Mouse (Mus musculus): ENCODE measurements around the gene E4f1.

The E4f1 gene

GRCm38 (mm10) chr17:24481027-24481815 is 11.1 kb upstream of the E4f1 start:
- no peak for DNase-seq (ENCODE audit: low spot score in 2 of 2)

DNA sequence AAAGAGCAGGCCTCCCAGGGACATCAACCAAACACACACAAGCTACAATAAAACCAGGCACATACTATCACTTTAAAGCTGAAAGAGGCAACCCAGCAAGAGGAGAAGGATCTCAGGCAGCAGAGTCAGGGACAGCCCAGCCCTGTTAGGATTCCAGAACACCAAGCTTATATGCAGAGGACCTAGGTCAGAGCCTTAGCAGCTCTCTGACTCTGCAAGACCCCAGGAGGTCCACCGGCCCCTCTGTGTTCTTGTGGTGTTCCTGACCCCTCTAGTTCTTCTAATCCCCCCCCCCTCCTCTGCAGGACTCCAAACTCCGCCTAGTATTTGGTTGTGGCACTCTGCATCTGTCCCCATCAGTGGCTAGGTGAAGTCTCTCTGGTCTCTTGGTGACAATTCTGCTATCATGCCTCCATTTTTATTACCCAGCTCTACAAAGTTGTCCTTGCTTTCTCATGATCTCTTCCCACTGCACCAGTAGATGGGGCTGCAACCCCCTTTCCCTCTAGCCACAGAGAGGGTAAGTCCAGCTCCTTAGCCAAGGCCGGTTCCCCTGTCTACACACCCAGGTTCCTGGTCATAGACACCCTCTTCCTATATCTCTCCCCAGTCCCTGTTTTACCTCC is 10.2 kb upstream of the E4f1 start:
- no peak for DNase-seq (ENCODE audit: low spot score in 2 of 2)

DNA sequence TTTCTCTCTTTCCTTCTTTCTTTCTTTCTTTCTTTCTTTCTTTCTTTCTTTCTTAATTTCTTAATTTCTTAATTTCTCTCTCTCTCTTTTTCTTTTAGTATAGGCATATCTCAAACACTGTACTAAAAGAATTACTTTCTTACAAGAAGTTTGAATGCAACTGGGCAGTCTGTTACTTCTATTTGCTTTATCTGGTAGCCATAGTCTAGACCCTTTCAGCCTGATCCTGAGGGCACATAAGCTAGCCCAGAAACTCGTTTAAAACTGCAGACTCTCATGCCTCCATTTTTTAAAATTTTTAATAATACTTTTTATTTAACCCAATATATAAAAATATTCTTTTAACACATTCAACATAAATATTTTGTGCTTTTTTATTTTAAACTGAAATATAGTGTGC is 9.3 kb upstream of the E4f1 start:
- no peak for DNase-seq (ENCODE audit: low spot score in 2 of 2)

DNA sequence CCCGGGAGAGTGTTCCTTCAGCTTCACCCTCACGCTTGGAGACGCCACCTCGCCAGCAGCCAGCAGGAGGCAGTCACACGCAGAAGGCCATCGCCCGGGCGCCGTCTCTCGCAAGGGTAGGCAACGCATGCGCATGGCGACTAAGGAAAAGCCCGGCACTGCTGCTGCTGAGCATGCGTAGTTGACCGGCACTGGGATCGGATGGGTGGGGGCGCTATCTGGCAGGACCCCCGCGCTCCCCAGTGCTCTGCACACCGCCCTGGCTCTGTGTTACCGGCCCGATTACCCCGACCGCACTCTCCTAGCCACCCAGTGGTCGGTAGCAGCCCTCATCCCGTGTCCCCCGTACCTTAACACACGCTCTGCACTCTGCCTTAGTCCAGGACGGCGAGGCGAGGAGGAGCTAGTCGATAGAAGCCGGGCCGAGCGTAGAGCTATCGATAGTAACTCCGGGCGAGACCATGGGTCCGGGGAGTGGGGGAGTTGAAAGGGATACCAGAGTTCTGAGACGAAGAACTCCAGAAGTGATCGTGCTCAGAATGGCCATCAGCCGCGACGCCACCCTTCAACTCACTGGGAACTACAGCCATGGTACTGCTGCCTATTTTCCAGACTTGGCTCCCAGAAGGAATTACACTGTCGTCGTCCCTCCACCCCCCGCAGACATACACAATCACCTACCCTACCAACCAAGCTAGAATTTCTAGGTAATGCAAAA is 8.7 kb upstream of the E4f1 start, which contains the start of gene Mlst8:
Gene Mlst8, minus strand, starts transcription at position 416 of the 718 bp plus-strand sequence.
- DNase-seq (ENCODE audit: low spot score in 2 of 2): peak; percentile 94 to 96

GRCm38 (mm10) chr17:24477985-24478600 is 8.0 kb upstream of the E4f1 start:
- DNase-seq (ENCODE audit: low spot score in 2 of 2): no peak

- no peak for DNase-seq (ENCODE audit: low spot score in 2 of 2)
These were observed 7.2 kb upstream of the E4f1 start for GRCm38 (mm10) chr17:24477053-24477984.

GRCm38 (mm10) chr17:24476022-24476776 is 6.1 kb upstream of the E4f1 start:
- DNase-seq (ENCODE audit: low spot score in 2 of 2): no peak

DNA sequence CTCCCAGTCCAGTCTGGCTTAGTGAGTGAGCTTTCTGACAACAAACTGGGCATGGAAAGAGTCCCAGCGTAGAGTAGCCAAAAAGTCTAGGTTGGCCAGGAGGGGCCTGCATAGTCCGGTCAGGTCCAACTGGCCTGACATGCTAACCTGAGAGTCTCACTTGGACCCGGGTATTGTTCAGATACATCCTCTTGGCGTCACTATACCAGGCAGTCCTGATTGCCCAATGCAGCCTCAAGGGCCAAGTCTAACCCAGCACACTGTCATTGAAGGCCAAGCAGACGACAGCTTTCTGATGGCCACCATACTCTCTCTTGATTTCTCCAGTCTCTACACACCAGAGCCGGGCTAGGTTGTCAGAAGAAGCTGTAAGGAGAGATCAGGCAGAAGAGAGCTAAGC is 5.5 kb upstream of the E4f1 start:
- no peak for DNase-seq (ENCODE audit: low spot score in 2 of 2)

DNA sequence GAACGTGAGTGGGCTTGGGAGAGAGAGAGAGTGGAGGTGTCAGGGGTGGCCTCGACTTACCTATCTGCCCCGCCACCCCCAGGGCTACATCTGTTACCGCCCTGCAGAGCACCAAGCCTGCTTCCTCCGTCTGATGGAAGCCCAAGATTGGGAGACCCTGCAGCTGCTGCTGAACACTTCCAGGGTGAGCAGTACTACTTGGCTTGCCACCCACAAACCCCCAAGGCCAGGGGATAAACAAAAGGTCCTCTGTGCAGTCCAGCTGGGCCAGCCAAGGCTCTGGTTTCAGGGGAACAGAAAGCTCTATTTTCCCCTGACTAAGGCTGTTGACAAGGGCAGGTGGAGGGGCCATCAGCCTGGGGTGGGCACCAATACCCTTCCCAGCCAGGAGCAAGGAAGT is 4.4 kb upstream of the E4f1 start:
- DNase-seq (ENCODE audit: low spot score in 2 of 2): no peak

DNA sequence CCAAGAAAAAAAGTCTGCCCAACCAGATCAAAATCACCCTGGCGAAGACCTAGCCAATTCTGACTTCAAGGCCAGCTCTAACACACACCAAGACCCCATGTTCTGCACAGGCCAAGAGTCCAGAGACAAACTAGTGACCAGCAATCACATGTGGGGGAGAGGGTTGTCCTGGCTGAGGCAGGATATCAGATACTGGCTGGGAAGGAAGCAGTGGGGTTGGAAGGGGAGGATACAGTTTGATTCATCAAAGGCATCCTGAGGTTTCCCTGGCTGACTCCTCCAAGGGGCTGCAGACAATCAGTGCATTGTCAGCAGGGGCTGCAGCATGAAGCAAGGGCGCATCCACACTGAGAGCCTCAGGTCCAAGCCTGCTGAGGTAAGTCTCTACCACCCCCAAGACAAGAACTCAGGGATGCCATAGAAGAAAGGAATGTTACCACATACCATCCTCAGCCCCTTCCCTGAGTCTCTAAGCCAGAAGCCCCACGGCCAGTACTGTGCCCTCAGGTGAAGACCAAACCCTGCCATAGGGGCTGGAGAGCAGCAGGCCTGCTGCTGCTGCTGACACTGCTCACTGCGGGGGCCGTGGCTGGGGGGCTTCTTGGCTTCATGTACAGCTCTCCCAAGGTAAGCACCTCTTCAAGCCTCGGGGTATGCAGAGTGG is 3.6 kb upstream of the E4f1 start, which contains the start of gene Bricd5:
Gene Bricd5, plus strand, starts transcription at position 273 of the 664 bp plus-strand sequence.
- no peak for DNase-seq (ENCODE audit: low spot score in 2 of 2)

- DNase-seq (ENCODE audit: low spot score in 2 of 2): no peak
These were observed 2.4 kb upstream of the E4f1 start for GRCm38 (mm10) chr17:24472512-24472911.

DNA sequence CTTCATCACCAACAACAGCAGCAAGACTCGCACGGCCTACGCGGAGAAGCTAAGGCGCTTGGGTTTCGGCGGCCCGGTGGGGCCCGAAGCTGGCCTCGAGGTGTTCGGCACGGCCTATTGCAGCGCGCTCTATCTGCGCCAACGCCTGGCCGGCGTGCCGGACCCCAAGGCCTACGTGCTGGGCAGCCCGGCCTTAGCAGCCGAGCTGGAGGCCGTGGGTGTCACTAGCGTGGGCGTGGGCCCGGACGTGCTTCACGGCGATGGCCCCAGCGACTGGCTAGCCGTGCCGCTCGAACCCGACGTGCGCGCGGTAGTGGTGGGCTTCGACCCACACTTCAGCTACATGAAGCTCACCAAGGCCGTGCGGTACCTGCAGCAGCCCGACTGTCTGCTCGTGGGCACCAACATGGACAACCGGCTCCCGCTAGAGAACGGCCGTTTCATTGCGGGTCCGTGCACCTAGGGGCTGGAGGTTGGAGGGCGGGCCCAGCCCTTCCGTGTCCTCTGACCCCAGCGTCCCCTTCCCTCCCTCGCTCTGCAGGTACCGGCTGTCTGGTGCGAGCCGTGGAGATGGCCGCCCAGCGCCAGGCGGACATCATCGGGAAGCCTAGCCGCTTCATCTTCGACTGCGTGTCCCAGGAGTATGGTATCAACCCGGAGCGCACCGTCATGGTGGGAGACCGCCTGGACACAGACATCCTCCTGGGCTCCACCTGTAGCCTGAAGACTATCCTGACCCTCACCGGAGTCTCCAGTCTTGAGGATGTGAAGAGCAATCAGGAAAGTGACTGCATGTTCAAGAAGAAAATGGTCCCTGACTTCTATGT is 801 bp upstream of the E4f1 start:
- DNase-seq (ENCODE audit: low spot score in 2 of 2): peak in 1 of 2 experiments; percentile 31

GRCm38 (mm10) chr17:24469336-24469909 is 690 bp downstream of the E4f1 start:
- no peak for DNase-seq (ENCODE audit: low spot score in 2 of 2)

DNA sequence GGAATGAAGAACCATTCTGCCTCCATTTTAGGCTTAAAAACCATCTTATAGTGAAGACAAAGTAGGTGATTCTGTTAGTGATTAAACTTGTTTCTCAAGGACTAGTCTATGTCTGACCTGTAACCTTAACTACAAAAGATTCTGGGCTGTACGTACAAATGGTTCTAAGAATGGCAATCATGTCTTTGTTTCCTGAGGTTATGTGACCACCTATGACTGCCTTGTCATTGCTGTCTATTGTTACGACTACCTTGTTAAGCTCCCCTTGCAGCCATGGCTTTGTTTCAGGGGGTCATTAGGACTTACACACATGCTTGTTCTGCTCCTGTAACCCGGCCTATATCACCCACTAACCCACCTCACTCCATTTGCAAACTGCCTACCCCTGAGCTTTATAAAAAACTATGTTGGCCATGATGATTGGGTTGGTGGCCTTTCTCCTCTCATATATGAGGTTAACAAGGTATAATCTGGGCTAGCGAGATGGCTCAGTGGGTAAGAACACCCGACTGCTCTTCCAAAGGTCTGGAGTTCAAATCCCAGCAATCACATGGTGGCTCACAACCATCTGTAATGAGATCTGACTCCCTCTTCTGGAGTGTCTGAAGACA is 1.4 kb downstream of the E4f1 start:
- no peak for DNase-seq (ENCODE audit: low spot score in 2 of 2)

DNA sequence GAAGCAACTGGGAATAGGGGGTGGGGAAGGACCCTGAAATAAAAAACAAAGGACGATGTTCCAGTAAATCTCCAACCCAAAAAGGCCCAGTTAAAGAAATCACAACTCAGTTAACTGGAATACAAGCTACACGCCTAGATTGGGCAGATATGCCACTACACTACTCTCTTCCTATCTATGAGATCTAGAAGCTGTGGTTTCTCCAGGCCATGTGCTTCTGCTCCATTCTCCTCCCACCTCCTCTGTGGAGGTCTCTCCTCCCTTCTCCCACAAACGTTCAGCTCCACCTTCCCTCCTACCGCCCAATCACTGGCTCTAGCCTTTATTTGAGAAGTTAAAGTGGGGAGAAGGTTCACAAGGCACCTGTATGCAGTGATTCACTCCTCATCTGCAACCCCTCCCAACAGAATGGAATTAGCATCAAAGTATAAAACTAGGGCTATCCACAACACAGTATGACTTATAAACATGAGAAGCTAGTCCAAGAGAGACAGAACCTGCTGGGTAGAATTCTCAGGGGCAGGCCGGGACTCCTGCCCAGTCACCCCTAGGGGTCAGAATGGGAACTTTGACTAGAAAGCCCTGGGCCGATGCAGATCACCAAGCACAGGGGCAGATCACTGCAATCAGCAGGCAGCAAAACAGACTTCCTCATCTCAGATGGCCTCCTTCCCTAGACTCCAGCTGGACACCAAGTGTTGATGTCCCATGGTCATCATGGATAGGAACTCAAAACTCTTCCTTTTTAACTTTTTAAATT is 6.6 kb downstream of the E4f1 start:
- no peak for DNase-seq (ENCODE audit: low spot score in 2 of 2)

DNA sequence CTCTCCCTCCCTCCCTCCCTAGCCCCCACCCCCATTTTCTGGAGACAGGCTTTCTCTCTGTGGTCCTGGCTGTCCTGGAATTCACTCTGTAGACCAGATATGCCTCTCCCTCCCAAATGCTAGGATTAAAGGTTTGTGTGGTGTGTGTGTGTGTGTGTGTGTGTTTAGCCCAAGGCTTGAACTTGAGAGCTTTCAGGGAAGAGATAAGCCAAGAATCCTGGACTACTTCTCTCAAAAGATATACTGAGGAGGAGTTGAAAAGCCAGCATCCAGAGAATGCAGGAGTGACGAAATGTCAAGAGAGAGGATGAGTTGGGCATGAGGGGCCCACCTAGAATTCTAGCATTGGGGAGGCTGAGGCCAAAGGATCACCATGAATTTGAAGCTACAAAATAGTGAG is 7.2 kb downstream of the E4f1 start:
- DNase-seq (ENCODE audit: low spot score in 2 of 2): no peak

GRCm38 (mm10) chr17:24461580-24461979 is 8.5 kb downstream of the E4f1 start:
- no peak for DNase-seq (ENCODE audit: low spot score in 2 of 2)

Measured in spleen, postnatal 36 days (tissue).